Mouse (Mus musculus) liver, embryonic 15.5 days (tissue): ENCODE results near the gene Uaca. TPM values are rescaled to one million over a fixed set of nuclear protein-coding genes. Genes with fewer than 3 reads are reported as not detected.

Experiments used
- ATAC-seq: fragments of 200-750 bp; cut with Nextera tagmentation; 2 replicates; pipeline ENCODE4 v1.8.0; 2017; ENCODE audit warnings: moderate number of reproducible peaks, mild to moderate bottlenecking, moderate library complexity; ENCODE audit not compliant: insufficient read depth
- H3K27ac ChIP-seq: fragments of 300-500 bp; sonication (generic); replicated peaks from 2 replicates; pipeline ENCODE4 v1.5.1; 2015; ENCODE audit warnings: mild to moderate bottlenecking, inconsistent platforms
- H3K27me3 ChIP-seq: fragments of 300-500 bp; sonication (generic); 2 replicates; pipeline ENCODE4 v1.6.1; 2015; ENCODE audit warnings: mild to moderate bottlenecking, inconsistent platforms
- H3K36me3 ChIP-seq: fragments of 300-500 bp; sonication (generic); replicated peaks from 2 replicates; pipeline ENCODE4 v1.6.1; 2015; ENCODE audit warnings: moderate library complexity, mild to moderate bottlenecking, inconsistent platforms
- H3K4me1 ChIP-seq: fragments of 300-500 bp; sonication (generic); replicated peaks from 2 replicates; pipeline ENCODE4 v1.6.1; 2015; ENCODE audit warnings: inconsistent platforms
- H3K4me2 ChIP-seq: fragments of 300-500 bp; sonication (generic); 2 replicates; pipeline ENCODE4 v1.6.1; 2015; ENCODE audit warnings: moderate library complexity, mild to moderate bottlenecking, inconsistent platforms
- H3K4me3 ChIP-seq: fragments of 300-500 bp; sonication (generic); replicated peaks from 2 replicates; pipeline ENCODE4 v1.5.1; 2015; ENCODE audit warnings: mild to moderate bottlenecking, inconsistent platforms
- H3K9ac ChIP-seq: fragments of 300-500 bp; sonication (generic); 2 replicates; pipeline ENCODE4 v1.6.1; 2015; ENCODE audit warnings: moderate library complexity, mild to moderate bottlenecking, inconsistent platforms
- H3K9me3 ChIP-seq: fragments of 300-500 bp; sonication (generic); replicated peaks from 2 replicates; pipeline ENCODE4 v1.6.1; 2016; ENCODE audit warnings: inconsistent platforms
- WGBS: fragments of 180-500 bp; shearing (Covaris S2); methylation state at CpG from one replicate; pipeline ENCODE4 v1.1.7; 2015; ENCODE audit warnings: mixed read lengths; ENCODE audit not compliant: insufficient replicate concordance; 5-methylcytosine and 5-hydroxymethylcytosine counted together
- polyA plus RNA-seq: library from polyadenylated mRNA; unstranded; fragments of >200 nt; fragmentation: Nextera tagmentation; extraction: Ambion mirVana; gene quantifications from 2 replicates; pipeline ENCODE4 v1.2.1, GENCODE M21; 2015

Gene Uaca
- polyA plus RNA-seq = 2.6 and 3.1 TPM in 2 replicates

DNA sequence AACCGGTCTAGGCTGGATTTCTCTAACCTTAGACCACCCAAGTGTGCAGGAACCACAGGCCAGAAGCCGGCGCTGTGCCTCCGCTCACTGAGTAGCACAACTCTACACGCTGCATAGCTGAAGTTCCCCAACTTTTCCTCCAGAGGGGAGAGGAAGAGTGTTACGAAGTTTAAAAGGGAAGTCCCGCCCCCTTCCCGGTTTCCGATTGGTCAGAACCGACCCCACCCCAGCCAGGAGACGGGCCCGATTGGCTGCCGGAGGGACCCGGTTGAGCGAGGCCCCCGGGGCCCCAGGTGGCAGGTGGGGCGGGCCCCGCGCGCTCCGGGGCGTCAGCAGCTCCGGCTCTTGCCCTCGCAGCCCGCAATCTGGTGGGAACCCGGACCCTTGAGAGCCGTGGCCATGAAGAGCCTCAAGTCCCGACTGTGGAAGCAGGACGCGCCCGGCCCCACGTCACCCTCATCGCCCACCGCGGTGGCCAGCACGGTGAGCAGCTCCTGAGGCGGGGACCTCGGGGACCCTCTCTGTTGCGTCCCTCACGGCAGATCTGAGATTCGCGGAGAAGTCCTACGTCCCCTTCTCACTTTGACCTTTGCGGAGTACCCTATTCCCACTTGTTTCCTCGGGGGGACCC lies at the start of gene Uaca:
Uaca (plus strand) TSS at position 333 of the 631 bp plus-strand sequence.
- Histone ChIP-seq H3K27me3 (peaks cover 40% of the 10 kb centered on the region), H3K9me3 (no peaks in the 10 kb centered on the region), H3K36me3 (no peaks in the 10 kb centered on the region), H3K9ac (peak within 1 kb of the TSS; percentile 38), H3K4me1 (0 out of 2 replicates have a peak, but pooled peaks cover 5% of the 10 kb centered on the region), H3K27ac (no peak within 1 kb of the TSS), H3K4me2 (peak within 1 kb of the TSS; percentile 71), H3K4me3 (peak within 1 kb of the TSS; percentile 60)
- under 1% methylated on average over 45 of the region's 45 CpGs for WGBS
- peak; percentile 88 for ATAC-seq

DNA sequence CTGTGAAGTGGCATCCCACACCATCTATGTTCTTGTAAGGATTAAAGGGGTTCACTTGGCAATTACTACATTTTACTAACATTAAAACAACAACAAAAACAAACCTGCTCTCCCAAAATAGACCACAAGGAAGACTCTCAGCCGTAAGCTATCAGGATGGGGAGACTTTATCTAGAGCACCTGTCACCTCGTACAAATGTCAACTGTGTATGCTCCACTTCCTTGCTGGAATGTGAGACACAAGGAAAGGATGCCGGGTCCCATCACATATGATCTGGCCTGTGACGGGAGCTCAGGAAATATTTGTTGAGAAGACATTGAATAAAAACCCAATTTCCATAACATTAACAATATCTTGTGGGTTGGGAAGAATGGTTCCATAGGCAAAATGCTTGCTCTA lies 49.4 kb upstream of the Uaca start:
- Histone ChIP-seq H3K27me3 (no peaks in the 10 kb centered on the region; the same call in 1 of the 2 replicates), H3K4me3 (no peak overlapping the region), H3K4me1 (no peaks in the 10 kb centered on the region), H3K4me2 (no peak overlapping the region), H3K27ac (no peak overlapping the region), H3K9me3 (no peaks in the 10 kb centered on the region), H3K36me3 (no peaks in the 10 kb centered on the region), H3K9ac (no peak overlapping the region)
- 51% methylated on average over 4 of the region's 4 CpGs for WGBS
- ATAC-seq = no peak

DNA sequence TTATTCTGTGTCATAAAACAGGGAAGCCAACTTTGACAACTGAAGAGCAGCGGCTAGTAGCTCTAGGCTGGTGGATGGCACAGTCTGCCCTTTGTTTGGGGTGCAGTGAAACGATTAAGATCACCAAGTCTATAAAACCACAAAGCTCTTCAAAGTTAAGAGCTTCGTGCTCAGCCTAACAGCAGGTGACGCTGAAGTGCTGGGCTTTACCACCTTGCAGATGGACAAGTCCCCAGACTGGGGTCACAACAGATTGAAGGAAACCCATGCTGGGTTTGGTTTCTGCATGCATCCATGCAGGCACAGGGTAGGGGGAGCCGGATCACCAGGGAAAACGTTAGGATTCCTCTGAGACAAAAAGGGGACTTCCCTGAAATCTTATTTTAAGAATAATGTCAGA lies 47.8 kb upstream of the Uaca start:
- H3K36me3 ChIP-seq = no peaks in the 10 kb centered on the region
- no peaks in the 10 kb centered on the region for H3K9me3 ChIP-seq
- no peak overlapping the region for H3K9ac ChIP-seq
- no peaks in the 10 kb centered on the region; the same call in 1 of the 2 replicates for H3K27me3 ChIP-seq
- WGBS = 50% methylated on average over 6 of the region's 6 CpGs
- no peak overlapping the region for H3K4me3 ChIP-seq
- no peak overlapping the region for H3K27ac ChIP-seq
- no peak overlapping the region for H3K4me2 ChIP-seq
- no peak for ATAC-seq
- H3K4me1 ChIP-seq = no peaks in the 10 kb centered on the region

DNA sequence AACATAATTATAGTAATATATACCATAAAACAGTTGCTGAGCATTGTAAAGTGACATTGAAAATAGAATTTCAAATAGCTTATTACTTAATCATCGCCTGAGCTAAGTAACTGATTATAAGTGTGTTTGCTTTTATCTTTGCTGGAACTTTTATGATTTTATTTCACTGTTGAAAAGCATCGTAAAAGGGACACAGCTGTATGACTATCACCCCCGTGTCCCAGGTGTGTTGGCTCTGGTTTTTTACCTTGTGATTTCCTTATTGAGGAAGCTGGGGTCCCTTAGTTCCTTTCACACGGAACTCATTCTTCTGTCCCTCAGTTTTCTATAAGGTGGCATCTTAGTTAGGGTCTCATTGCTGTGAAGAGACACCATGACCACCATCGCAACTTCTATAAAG lies 46.7 kb upstream of the Uaca start:
- H3K27ac ChIP-seq = no peak overlapping the region
- ATAC-seq = no peak
- WGBS = 64% methylated on average over 5 of the region's 5 CpGs

DNA sequence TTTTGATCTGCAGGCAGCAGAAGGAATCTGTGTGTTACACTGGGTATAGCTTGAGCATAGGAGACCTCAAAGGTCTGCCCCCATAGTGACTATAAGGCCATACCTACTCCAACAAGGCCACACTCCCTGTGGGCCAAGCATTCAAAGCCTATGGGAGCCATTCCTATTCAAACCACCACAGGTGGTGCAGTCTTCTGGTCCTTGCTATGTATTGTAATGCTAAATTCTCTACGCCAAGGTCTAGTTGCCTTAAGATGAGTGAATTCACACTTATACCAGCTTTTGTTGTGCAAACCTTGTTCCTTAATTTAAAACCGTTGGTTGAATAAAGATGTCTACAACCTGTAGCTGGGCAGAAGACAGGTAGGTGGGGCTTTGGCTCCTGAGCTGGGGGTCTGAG lies 46.2 kb upstream of the Uaca start:
- Histone ChIP-seq H3K27ac (no peak overlapping the region), H3K27me3 (no peaks in the 10 kb centered on the region; the same call in 1 of the 2 replicates), H3K4me1 (no peaks in the 10 kb centered on the region), H3K9ac (no peak overlapping the region), H3K4me2 (no peak overlapping the region), H3K36me3 (no peaks in the 10 kb centered on the region), H3K9me3 (no peaks in the 10 kb centered on the region), H3K4me3 (no peak overlapping the region)
- 67% methylated on average over 2 of the region's 2 CpGs for whole genome bisulfite sequencing
- ATAC-seq = no peak

More for the DNA sequence above, 46.7 kb upstream of the Uaca start:
- no peak overlapping the region for H3K4me3 ChIP-seq
- H3K9ac ChIP-seq = no peak overlapping the region
- no peaks in the 10 kb centered on the region for H3K9me3 ChIP-seq
- no peaks in the 10 kb centered on the region for H3K36me3 ChIP-seq
- H3K27me3 ChIP-seq = no peaks in the 10 kb centered on the region; the same call in 1 of the 2 replicates
- H3K4me1 ChIP-seq = no peaks in the 10 kb centered on the region
- H3K4me2 ChIP-seq = no peak overlapping the region

DNA sequence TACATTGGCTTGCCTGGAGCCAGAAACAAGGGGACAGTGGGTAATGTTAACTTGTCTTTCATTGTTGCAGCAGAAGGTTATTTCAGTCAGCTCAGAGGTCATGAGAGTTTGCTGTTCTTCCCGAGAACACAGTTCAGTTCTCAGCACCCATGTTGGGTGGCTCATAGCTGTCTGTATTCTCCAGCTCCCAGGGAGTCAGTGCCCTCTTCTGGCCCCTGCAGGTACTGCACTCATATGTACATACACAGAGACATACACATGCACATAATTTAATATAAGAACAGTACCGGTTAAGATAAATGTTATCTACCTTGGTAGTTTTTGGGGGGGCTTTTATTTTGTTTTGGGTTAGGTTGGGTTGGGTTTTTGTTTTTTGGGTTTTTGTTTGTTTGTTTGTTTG lies 45.2 kb upstream of the Uaca start:
- WGBS = 64% methylated on average over 2 of the region's 2 CpGs
- Histone ChIP-seq H3K9me3 (no peaks in the 10 kb centered on the region), H3K27me3 (no peaks in the 10 kb centered on the region), H3K4me2 (no peak overlapping the region), H3K36me3 (no peaks in the 10 kb centered on the region), H3K4me1 (no peaks in the 10 kb centered on the region), H3K4me3 (no peak overlapping the region), H3K9ac (no peak overlapping the region), H3K27ac (no peak overlapping the region)
- no peak for ATAC-seq

DNA sequence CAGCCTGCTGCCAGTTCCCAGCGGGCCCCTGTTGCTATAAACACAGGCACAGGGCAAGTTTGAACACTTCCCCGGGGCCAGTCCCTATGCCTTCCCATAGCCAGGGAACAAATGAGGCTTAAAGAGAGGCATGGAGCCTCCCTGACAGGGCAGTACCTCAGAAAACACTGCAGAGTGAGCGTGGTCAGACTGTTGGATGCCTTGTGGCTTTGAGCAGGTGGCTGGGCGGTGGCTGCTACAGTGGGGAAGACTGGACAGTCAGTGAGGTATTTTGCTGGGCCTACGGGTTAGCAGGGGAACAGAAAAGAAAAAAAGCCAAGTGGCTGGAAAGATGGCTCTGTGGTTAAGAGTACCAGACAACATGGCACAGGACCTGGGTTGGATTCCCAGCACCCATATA lies 43.2 kb upstream of the Uaca start:
- Histone ChIP-seq H3K4me1 (no peaks in the 10 kb centered on the region), H3K4me3 (no peak overlapping the region), H3K27ac (no peak overlapping the region), H3K4me2 (no peak overlapping the region), H3K9me3 (no peaks in the 10 kb centered on the region), H3K9ac (no peak overlapping the region), H3K27me3 (no peaks in the 10 kb centered on the region), H3K36me3 (no peaks in the 10 kb centered on the region)
- no peak for ATAC-seq
- 58% methylated on average over 5 of the region's 5 CpGs for WGBS

DNA sequence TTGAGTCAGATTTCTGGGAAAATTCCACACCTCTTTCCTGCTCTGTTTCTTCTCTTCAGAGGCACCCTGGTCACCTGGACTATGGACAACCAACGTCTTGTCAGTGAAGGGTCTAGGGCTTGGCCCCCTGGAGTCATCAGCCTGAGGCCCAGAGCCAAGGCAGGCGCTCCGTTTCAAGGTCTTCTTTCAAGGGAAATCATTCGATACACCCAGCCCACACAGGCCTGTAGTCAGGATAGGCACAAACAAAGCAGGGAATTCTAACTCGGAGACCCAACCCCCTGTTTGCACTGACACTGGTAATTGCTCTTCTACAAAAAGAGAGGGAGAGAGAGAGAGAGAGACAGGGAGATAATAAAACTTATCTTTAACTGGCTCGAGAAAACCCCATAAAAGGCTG lies 42.4 kb upstream of the Uaca start:
- Histone ChIP-seq H3K27ac (no peak overlapping the region), H3K4me1 (no peaks in the 10 kb centered on the region), H3K9ac (no peak overlapping the region), H3K9me3 (no peaks in the 10 kb centered on the region), H3K27me3 (no peaks in the 10 kb centered on the region), H3K36me3 (no peaks in the 10 kb centered on the region), H3K4me2 (no peak overlapping the region), H3K4me3 (no peak overlapping the region)
- 52% methylated on average over 6 of the region's 6 CpGs for WGBS
- no peak for ATAC-seq

DNA sequence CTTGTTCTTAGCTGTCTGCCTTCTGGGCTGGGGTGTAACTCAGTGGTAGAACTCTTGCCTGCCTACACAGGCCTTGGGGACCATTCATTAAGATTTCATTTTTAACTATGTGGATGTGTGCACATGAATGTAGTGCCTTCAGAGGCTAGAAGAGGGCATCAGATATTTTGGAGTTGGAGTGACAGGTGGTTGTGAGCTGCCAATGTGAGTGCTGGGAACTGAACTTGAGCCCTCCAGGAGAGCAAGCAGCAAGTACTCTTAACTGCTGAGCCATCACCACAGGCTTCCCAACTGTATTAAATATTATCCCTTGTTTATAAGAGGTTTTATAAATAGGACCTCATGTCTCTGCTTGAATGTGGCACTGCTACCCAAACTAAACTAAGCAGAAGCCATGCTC lies 41.7 kb upstream of the Uaca start:
- Histone ChIP-seq H3K27ac (no peak overlapping the region), H3K9me3 (no peaks in the 10 kb centered on the region), H3K27me3 (no peaks in the 10 kb centered on the region)

DNA sequence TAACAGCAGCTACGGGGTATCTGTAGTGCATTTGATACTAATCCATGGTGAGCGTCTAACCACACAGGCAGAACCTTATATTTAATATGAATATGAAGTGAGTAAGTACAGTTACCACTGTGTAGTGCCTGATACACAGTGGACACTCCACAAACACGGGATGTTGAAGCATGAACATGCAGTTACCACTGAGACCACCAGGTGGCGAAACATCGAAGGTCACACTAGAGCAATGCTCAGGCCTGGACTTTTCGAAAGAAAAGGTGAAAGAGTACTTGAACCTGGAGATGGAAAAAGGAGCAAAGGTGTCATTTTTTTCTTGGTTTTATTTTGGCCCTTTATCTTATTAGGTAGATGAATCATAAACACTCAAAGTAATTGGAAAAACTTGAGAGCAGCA lies 38.1 kb upstream of the Uaca start:
- Histone ChIP-seq H3K27ac (no peak overlapping the region), H3K9me3 (no peaks in the 10 kb centered on the region), H3K4me2 (no peak overlapping the region), H3K9ac (no peak overlapping the region), H3K27me3 (no peaks in the 10 kb centered on the region), H3K4me3 (no peak overlapping the region), H3K4me1 (no peaks in the 10 kb centered on the region), H3K36me3 (no peaks in the 10 kb centered on the region)
- 26% methylated on average over 6 of the region's 6 CpGs for WGBS
- ATAC-seq = no peak

More for the DNA sequence above, 41.7 kb upstream of the Uaca start:
- H3K4me2 ChIP-seq = no peak overlapping the region
- no peak overlapping the region for H3K9ac ChIP-seq
- no peak for ATAC-seq
- no peak overlapping the region for H3K4me3 ChIP-seq
- H3K36me3 ChIP-seq = no peaks in the 10 kb centered on the region
- H3K4me1 ChIP-seq = no peaks in the 10 kb centered on the region

DNA sequence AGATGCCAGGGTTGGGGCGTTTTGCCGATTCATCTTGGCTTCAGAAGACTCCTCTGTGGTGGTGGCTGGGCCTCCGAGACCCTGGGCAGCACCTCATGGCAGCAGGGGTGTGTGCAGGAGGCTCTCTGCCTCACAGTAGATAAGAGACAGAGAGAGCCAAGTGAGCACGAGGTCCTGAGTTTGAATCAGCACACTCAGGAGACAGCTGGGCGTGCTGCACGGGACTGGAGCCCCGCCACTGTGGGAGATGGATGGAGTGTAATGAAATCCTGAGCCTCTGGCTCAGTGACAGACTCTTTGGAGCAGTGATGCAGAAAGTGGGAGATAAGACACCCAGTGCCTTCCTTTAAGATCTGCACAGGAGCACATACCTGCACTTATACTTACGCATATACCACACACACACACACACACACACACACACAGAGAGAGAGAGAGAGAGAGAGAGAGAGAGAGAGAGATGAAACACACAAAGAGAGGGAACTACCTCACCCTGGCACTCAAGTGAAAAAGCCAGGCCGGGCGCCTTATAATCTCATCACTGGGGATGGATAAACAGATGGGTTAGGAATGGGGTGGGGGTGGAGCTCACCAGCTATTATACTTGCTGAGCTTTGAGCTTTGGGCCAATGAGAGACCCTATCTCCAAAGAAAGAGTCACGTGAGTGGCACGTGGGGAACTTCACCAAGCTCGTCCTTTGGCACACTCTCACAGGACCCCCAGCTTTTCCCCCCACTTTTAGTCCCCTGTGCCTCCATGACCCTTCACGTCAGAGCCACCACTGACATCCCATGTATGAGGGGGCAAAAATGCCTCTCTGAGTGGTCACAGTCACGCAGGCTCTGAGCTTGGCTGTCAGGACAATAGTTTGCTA lies 37.2 kb upstream of the Uaca start:
- no peak overlapping the region for H3K9ac ChIP-seq
- no peaks in the 10 kb centered on the region for H3K27me3 ChIP-seq
- H3K36me3 ChIP-seq = no peaks in the 10 kb centered on the region
- H3K27ac ChIP-seq = no peak overlapping the region
- no peak overlapping the region for H3K4me2 ChIP-seq
- H3K4me1 ChIP-seq = no peaks in the 10 kb centered on the region
- H3K9me3 ChIP-seq = no peaks in the 10 kb centered on the region
- WGBS = 53% methylated on average over 15 of the region's 15 CpGs
- no peak for ATAC-seq
- no peak overlapping the region for H3K4me3 ChIP-seq
